Mouse (Mus musculus): ENCODE measurements around the gene Ssr1.

GRCm38 (mm10) chr13:37959239-37959907 is 34.6 kb downstream of the Ssr1 start:
- no peak for TF ChIP-seq POLR2A (IDR thresholded peaks at IDR 0.05; ENCODE audit: borderline replicate concordance, extremely low read depth, low read depth, low read length)
- TF ChIP-seq CTCF (IDR thresholded peaks at IDR 0.05; ENCODE audit: insufficient read depth, low read length): no peak
